Mouse (Mus musculus): Measurements from ENCODE around the gene Adamts17. TPM values are rescaled to one million over a fixed set of nuclear protein-coding genes. Genes with fewer than 3 reads are reported as not detected.

Gene Adamts17
- polyA plus RNA-seq, 1 experiment: 1.5 TPM

DNA sequence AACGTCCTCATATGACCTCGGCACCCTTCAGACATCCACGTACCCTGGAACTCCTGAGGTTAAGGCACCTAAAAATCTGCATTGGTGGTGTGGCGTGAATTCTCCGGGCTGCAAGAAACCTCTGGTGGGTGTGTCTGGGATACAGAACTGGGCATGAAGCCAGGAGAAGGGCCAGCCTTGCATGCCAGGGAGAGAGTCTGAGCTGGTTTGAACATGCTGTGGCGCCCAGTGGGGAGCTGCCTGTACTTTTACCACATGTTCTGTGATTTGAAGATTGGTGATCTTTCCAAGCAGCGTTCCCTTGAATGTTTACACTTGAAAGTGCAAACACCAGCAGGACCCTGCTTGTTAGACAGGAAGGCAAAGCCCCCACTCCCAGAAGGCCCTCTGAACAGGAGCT lies 306.2 kb downstream of the Adamts17 start:
- Histone ChIP-seq H3K36me3 (ENCODE audit: control insufficient read depth, insufficient read depth, low read length) (no peaks in the 10 kb centered on the region), H3K4me3 (ENCODE audit: low read depth, low read length) (no peak overlapping the region), H3K4me1 (ENCODE audit: control insufficient read depth, insufficient read depth, insufficient read length, low read length) (no peaks in the 10 kb centered on the region; the same call in 1 of the 2 replicates), H3K27me3 (ENCODE audit: control insufficient read depth, insufficient read depth, low read length) (no peaks in the 10 kb centered on the region), H3K27ac (ENCODE audit: insufficient read depth, low read depth, low read length) (no peak overlapping the region)
- 37% methylated on average over 7 of the region's 7 CpGs for WGBS
- TF ChIP-seq POLR2A (IDR thresholded peaks at IDR 0.05; ENCODE audit: low read depth, low read length) (no peak), CTCF (IDR thresholded peaks at IDR 0.05; ENCODE audit: extremely low read depth, insufficient read length, insufficient replicate concordance, low read depth, low read length) (no peak)

DNA sequence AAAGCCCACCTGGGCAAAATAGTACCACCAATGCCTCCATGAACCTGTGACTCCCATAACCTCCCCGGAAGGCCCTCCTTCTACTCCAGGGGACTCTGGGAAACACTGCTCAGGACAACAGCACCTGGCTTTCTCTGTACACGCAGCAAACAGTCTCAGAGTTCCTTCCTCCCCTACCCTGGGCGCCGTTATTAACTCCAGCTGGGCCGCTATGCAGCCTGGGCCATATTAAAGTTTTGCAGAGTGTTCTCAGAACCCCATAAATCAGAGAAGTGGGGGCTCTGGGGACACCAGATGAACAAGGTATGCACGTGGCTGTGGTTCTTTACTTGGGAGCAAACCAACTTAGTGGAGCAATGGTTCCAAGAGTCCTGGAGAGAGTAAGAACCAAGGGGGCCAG lies 306.6 kb downstream of the Adamts17 start:
- no peaks in the 10 kb centered on the region for H3K27me3 ChIP-seq (ENCODE audit: control insufficient read depth, insufficient read depth, low read length)
- TF ChIP-seq POLR2A (IDR thresholded peaks at IDR 0.05; ENCODE audit: low read depth, low read length) (no peak), CTCF (IDR thresholded peaks at IDR 0.05; ENCODE audit: extremely low read depth, insufficient read length, insufficient replicate concordance, low read depth, low read length) (no peak)
- H3K27ac ChIP-seq (ENCODE audit: insufficient read depth, low read depth, low read length): no peak overlapping the region
- no peak overlapping the region for H3K4me3 ChIP-seq (ENCODE audit: low read depth, low read length)
- WGBS: 71% methylated on average over 6 of the region's 6 CpGs
- no peaks in the 10 kb centered on the region; the same call in 1 of the 2 replicates for H3K4me1 ChIP-seq (ENCODE audit: control insufficient read depth, insufficient read depth, insufficient read length, low read length)
- no peaks in the 10 kb centered on the region for H3K36me3 ChIP-seq (ENCODE audit: control insufficient read depth, insufficient read depth, low read length)

DNA sequence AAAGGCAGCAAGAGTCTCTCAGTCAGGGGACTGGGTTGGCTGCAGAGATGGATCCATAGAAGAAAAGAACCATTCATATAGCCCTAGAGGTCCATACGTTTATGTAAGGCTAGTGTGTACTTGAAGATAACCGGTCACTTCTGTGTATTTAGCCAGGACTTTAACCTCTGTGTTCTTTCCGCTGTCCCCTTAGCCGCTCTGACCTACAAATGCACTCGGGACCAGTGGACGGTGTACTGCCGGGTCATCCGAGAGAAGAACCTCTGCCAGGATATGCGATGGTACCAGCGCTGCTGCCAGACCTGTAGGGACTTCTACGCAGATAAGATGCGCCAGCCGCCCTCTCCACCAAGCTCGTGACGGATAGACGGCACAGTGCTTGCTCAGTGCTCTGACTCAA lies 310.2 kb downstream of the Adamts17 start:
- Histone ChIP-seq H3K4me3 (ENCODE audit: low read depth, low read length) (no peak overlapping the region), H3K4me1 (ENCODE audit: control insufficient read depth, insufficient read depth, insufficient read length, low read length) (no peaks in the 10 kb centered on the region; the same call in 1 of the 2 replicates), H3K27me3 (ENCODE audit: control insufficient read depth, insufficient read depth, low read length) (no peaks in the 10 kb centered on the region), H3K36me3 (ENCODE audit: control insufficient read depth, insufficient read depth, low read length) (no peaks in the 10 kb centered on the region), H3K27ac (ENCODE audit: insufficient read depth, low read depth, low read length) (no peak overlapping the region)
- 81% methylated on average over 16 of the region's 16 CpGs for WGBS
- no peak for TF ChIP-seq POLR2A (IDR thresholded peaks at IDR 0.05; ENCODE audit: low read depth, low read length)

DNA sequence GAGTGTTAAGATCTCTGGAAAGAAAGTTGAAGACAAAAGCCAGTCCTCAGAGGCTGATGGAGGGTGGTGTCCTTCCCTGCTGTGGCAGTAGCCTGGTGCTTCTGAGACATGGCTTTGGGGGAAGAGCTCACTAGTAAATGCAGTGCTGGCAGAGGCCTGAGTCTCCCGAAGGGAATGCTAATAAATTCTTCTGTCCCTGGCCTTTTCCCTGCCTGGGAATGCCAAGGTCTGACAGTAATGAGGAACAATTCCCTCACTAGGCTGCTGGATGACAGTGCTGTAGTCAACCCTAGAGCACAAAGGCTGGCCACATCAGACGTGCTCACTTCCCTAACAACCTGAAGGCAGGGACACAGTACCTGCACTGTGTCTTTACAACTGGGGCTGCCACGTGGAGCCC lies 313.1 kb downstream of the Adamts17 start:
- Histone ChIP-seq H3K4me3 (ENCODE audit: low read depth, low read length) (no peak overlapping the region), H3K4me1 (ENCODE audit: control insufficient read depth, insufficient read depth, insufficient read length, low read length) (no peaks in the 10 kb centered on the region), H3K36me3 (ENCODE audit: control insufficient read depth, insufficient read depth, low read length) (no peaks in the 10 kb centered on the region), H3K27ac (ENCODE audit: insufficient read depth, low read depth, low read length) (no peak overlapping the region), H3K27me3 (ENCODE audit: control insufficient read depth, insufficient read depth, low read length) (no peaks in the 10 kb centered on the region)
- 47% methylated on average over 3 of the region's 3 CpGs for WGBS
- no peak for TF ChIP-seq POLR2A (IDR thresholded peaks at IDR 0.05; ENCODE audit: low read depth, low read length)
- no peak for TF ChIP-seq CTCF (IDR thresholded peaks at IDR 0.05; ENCODE audit: extremely low read depth, insufficient read length, insufficient replicate concordance, low read depth, low read length)

DNA sequence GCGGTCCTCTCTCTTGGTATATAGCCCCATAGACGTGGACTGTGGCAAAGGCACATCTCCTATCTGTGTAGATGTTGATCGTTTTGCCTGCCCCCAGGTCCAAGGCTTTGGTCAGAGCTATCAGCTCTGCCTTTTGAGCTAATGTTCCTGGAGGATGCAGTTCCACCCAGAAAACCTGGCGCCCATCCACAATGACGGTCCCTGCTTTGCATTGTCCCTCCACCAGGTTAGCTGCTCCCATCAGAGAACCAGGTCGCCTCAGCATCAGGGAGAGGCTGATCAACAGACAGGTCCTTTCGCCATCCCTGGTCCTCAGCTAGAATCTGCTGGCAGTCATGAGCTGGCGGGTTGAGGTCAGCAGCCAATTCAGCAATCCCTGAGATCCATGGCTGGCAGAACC lies 322.6 kb downstream of the Adamts17 start:
- Histone ChIP-seq H3K4me1 (ENCODE audit: control insufficient read depth, insufficient read depth, insufficient read length, low read length) (peaks cover under 1% of the 10 kb centered on the region; the same call in 1 of the 2 replicates), H3K27ac (ENCODE audit: insufficient read depth, low read depth, low read length) (no peak overlapping the region), H3K36me3 (ENCODE audit: control insufficient read depth, insufficient read depth, low read length) (no peaks in the 10 kb centered on the region), H3K27me3 (ENCODE audit: control insufficient read depth, insufficient read depth, low read length) (no peaks in the 10 kb centered on the region), H3K4me3 (ENCODE audit: low read depth, low read length) (no peak overlapping the region)
- TF ChIP-seq CTCF (IDR thresholded peaks at IDR 0.05; ENCODE audit: extremely low read depth, insufficient read length, insufficient replicate concordance, low read depth, low read length): no peak
- no peak for TF ChIP-seq POLR2A (IDR thresholded peaks at IDR 0.05; ENCODE audit: low read depth, low read length)
- 95% methylated on average over 8 of the region's 8 CpGs for WGBS

DNA sequence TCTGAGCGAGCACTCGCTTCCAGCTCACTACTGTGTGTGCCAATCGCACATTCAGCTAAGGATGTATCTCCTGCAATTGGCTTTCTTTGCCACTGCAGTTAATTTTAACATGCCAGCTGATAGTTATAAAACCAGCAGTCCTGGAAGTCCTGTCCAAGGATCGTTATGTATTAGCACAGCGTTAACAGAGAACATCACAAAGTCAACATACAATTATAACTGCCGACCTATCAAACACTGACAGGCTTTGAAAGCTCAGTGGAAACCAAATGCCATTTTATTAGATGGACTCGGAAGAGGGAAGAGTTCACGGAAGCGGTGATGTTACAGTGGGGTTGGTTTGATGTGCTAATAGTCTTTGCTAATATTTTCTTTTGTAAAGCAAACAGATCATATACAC lies 328.8 kb downstream of the Adamts17 start:
- WGBS: 27% methylated on average over 9 of the region's 9 CpGs
- H3K27ac ChIP-seq (ENCODE audit: insufficient read depth, low read depth, low read length): peak overlapping the region; percentile 59
- TF ChIP-seq CTCF (IDR thresholded peaks at IDR 0.05; ENCODE audit: extremely low read depth, insufficient read length, insufficient replicate concordance, low read depth, low read length) (no peak), POLR2A (IDR thresholded peaks at IDR 0.05; ENCODE audit: low read depth, low read length) (no peak)

DNA sequence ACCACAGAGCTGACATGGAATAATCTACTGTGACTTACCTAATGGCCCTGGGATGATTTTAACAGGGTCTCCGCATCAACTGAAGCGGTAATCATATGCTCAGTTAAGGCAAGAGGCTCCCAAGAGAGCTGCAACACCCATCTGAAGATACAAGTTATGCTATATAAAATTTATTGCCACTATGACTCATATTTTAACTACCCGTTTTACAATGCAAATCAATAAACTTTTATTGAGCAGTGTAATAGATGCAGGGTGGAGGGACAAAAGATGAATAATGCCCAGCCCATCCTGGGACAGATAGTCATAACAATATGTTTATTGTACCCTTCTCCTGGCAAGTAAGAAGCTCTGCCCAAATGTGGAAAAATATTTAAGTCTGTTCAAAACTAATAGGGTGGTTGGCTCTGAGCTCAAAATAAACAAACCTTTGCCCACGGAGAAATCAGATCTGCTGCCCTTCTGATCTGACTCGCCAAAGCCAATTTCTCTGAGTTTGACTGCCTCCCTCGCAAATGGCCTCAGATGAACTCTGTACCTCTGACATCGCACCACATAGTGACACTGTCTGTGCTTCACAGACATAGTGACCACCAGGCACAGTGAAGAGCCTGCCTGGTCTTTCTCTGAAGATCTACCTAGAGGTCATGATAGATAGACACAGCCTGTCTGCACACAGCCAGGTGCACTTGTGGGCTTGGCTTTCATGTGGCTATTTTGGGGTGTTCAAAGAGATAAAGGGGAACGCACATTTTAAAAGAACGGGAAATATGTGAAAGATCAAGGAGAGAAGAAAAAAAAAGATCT lies 329.4 kb downstream of the Adamts17 start:
- Histone ChIP-seq H3K36me3 (ENCODE audit: control insufficient read depth, insufficient read depth, low read length) (no peaks in the 10 kb centered on the region), H3K4me3 (ENCODE audit: low read depth, low read length) (no peak overlapping the region), H3K27me3 (ENCODE audit: control insufficient read depth, insufficient read depth, low read length) (no peaks in the 10 kb centered on the region), H3K4me1 (ENCODE audit: control insufficient read depth, insufficient read depth, insufficient read length, low read length) (peaks cover 15% of the 10 kb centered on the region), H3K27ac (ENCODE audit: insufficient read depth, low read depth, low read length) (peak overlapping the region; percentile 42)
- WGBS: 19% methylated on average over 9 of the region's 9 CpGs
- TF ChIP-seq CTCF (IDR thresholded peaks at IDR 0.05; ENCODE audit: extremely low read depth, insufficient read length, insufficient replicate concordance, low read depth, low read length) (no peak), POLR2A (IDR thresholded peaks at IDR 0.05; ENCODE audit: low read depth, low read length) (no peak)

More for the DNA sequence above, 328.8 kb downstream of the Adamts17 start:
- H3K4me1 ChIP-seq (ENCODE audit: control insufficient read depth, insufficient read depth, insufficient read length, low read length): peaks cover 15% of the 10 kb centered on the region
- H3K27me3 ChIP-seq (ENCODE audit: control insufficient read depth, insufficient read depth, low read length): no peaks in the 10 kb centered on the region
- no peak overlapping the region for H3K4me3 ChIP-seq (ENCODE audit: low read depth, low read length)
- H3K36me3 ChIP-seq (ENCODE audit: control insufficient read depth, insufficient read depth, low read length): no peaks in the 10 kb centered on the region
